Mouse (Mus musculus): Measurements from ENCODE around the gene G2e3. TPM values are rescaled to one million over a fixed set of nuclear protein-coding genes. Genes with fewer than 3 reads are reported as not detected.

Gene G2e3
- 1 to 10 TPM; 7.4 to 8.7 TPM for total RNA-seq (2021)
- long read RNA-seq, experiment 1, full-length matches to known transcripts, result 2 of 6 reads
- long read RNA-seq, experiment 1, partial matches to known transcripts, result 0 of 6 reads
- long read RNA-seq, experiment 1, other reads (novel, unspliced or antisense), result 4 of 6 reads
- long read RNA-seq, experiment 2, partial matches to known transcripts, result 0 of 3 reads
- long read RNA-seq, experiment 2, other reads (novel, unspliced or antisense), result 3 of 3 reads

DNA sequence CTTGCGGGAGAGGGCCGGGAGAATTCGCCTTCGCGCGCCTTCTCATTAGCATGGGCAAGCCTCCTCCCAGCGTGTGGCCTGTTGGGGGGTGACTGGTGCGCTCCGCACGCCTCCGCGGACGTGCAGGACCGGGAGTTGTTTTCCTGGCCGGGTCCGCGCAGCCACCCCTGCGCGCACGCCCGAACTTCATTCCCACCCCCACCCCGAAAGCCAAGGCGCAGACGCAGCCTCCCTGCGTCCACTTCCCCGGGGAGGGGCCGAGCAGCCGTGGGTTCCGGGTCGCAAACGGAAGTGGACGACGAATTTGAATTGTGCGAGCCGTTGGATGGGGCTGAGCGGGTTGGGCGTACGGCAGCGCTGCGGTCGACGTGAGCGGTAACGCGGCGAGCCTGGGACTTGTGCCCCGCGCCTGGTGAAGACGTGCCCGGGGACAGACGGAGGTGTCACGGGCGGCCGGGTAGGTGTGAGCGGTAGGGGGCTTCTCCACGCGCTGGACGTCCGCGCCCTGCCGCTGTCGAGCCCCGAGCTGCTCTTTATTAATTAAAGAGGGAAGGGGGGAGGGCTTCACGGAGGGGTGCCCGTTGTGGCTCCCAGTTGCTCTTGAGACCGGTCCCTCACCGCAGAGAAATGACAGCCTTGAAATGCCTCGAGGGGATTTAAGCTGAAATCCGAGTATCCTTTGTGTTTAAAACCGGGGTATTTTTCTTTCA lies at the start of gene G2e3:
Gene G2e3, plus strand, starts transcription at position 74 of the 710 bp plus-strand sequence.
- peak; percentile 83 to 85 for DNase-seq (ENCODE audit: low spot score in 2 of 2)

DNA sequence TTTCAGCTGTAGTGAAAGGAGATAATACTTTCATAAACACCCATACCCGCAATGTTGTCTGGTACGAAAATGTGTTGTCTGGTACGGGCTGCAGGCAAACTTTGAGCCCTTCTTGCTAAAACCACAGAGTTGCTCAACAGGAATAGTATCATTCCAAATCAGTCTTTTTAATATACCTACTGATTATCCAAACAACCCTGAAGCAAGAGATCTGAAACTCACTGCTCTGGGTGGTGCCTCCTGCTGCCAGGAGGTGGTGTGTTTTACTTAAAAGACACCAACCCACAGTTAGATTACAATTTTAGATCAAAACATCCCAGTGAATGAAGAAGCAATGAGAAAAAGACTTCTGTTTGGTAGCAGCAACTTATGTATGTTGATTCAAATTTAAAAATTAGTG lies 24.3 kb upstream of the G2e3 start:
- no peak for DNase-seq (ENCODE audit: low spot score in 2 of 2)

DNA sequence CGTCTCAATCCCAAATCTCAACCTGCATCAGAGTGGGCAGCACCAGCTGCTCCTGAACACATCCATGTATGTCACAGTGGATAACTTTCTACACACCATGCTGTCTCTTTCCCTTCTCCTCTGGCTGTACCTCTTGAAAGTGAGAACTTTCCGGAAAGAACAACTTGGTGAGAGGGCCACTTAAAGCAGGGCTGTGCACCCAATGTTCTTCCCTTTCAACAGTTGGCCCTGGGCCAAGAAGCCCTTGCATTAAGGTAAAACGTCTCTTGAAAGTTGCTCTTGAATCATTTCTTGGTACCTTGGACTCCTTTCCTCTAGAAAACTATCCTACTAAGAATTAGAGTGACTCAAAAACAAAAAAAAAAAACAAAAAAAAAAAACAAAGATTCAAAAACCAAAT lies 21.0 kb upstream of the G2e3 start:
- DNase-seq (ENCODE audit: low spot score in 2 of 2), result no peak

DNA sequence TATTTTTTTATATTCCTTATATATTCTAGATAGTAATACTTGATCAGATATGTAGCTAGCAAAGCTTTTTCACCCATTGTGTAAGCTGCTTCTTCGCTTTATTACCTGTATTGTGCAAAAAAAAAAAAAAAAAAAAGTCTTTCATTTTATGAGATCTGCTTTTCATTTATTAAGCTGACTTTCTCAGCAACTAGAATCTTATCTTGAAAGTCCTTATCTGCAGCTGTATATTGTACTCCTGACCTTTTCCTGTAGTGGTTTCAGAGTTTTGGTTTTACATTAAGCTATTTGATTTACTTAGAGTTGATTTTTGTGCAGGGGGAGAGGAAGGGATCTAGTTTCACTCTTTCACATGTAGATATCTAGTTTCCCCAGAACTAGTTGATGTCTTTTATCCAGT lies 10.8 kb upstream of the G2e3 start:
- DNase-seq (ENCODE audit: low spot score in 2 of 2), result no peak

DNA sequence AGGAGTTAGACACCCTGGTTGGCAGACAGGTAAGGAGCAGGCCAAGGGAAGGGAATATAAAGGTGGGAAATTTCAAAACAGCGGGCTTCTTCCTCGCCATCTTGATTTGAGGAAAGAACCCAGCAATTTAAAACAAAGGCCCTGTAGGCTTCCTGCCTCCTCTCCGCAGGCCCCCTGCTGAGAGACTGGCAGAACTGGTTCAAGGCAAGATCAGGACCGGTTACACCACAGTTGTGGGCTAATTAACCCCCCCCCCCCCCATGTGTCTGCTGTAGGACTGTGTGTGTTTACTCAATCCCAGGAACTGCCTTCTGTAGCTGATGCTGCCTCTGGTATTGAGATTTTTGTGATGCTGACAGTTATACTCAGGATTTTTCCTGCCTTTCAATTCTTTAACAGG lies 1.7 kb upstream of the G2e3 start:
- no peak for DNase-seq (ENCODE audit: low spot score in 2 of 2)

DNA sequence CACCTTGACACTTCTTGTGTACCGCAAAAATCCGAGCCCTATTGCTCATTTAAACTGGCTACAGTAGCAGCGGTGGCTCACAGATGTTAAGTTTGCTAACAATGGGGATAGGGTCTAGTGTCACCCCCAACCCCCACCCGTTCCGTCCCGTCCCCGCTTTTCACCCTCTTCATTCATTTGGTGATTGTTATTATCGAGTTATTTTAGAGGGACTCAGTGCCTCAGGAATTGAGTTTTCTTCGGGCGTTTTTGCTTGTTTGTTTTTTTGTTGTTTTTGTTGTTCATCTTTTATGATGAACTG lies 787 bp downstream of the G2e3 start:
- DNase-seq (ENCODE audit: low spot score in 2 of 2), result no peak

DNA sequence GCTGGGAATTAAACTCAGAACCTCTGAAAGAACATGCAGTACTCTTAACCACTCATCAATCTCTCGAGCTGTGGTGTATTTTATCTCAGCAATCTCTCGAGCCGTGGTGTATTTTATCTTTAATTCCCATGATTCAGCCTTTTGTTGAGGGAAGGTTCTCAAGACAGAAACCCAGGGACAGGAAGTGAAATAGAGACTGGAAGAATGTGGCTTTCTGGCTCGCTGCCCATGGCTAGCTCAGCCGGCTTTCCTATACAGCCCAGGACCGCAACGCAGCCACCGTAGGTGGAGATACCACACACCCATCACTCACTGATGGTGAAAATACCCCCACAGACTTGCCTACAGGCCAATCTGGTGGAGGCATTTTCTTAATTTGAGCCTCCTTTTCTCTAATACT lies 7.4 kb downstream of the G2e3 start:
- DNase-seq (ENCODE audit: low spot score in 2 of 2), result no peak

DNA sequence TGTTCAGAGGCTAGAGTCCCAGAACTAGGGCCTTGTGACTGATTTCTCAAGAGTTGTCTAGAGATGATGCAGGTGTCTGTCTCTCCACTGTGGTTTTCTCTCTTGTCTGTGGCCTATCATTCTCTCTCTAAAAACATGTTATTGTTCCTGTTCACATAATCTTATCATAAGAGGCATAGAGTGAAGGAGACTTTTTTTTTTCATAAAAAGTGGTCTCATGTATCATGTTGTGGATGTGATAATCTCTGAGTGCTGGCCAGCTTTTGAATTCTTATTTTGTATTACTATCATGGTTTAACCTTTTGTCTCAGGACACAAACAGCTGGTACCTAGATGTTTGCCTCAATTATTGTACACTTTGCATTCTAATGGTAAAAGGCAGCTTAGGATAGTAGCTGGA lies 13.4 kb downstream of the G2e3 start:
- no peak for DNase-seq (ENCODE audit: low spot score in 2 of 2)

DNA sequence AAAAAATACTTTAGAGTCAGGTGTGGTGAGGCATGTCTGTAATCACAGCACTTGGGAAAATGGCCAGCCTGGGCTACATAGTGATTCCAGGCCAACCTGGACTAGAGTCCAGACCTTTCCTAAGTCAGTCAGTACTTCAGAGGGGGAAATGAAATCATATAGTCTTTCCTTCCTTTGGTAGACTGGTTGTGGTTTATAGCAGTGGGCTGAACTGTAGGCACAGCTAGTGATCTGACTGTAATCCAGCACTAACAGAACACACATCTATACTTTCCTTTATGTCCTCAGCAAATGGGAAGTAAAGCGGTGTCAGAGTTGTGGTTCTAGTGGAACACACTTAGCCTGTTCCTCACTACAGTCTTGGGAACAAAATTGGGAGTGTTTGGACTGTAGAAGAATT lies 15.0 kb downstream of the G2e3 start:
- DNase-seq (ENCODE audit: low spot score in 2 of 2), result no peak

DNA sequence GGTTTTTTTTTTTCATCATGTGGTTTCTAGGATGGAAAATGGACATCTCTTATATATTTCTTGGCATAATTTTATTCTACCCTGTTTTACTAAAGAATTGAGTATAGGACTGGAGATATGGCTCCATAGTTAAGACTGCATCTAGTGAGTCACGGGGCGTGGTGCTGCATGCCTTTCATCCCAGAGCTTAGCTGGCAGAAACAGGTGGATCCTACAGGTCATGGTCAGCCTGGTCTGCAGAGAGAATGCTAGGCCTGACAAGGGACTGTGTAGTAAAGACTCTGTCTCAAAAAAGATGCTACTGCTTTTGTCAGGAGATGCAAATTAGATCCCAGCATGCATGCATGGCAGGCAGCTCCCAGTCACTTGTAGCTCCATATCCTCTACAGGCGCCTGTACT lies 20.6 kb downstream of the G2e3 start:
- DNase-seq (ENCODE audit: low spot score in 2 of 2), result no peak

DNA sequence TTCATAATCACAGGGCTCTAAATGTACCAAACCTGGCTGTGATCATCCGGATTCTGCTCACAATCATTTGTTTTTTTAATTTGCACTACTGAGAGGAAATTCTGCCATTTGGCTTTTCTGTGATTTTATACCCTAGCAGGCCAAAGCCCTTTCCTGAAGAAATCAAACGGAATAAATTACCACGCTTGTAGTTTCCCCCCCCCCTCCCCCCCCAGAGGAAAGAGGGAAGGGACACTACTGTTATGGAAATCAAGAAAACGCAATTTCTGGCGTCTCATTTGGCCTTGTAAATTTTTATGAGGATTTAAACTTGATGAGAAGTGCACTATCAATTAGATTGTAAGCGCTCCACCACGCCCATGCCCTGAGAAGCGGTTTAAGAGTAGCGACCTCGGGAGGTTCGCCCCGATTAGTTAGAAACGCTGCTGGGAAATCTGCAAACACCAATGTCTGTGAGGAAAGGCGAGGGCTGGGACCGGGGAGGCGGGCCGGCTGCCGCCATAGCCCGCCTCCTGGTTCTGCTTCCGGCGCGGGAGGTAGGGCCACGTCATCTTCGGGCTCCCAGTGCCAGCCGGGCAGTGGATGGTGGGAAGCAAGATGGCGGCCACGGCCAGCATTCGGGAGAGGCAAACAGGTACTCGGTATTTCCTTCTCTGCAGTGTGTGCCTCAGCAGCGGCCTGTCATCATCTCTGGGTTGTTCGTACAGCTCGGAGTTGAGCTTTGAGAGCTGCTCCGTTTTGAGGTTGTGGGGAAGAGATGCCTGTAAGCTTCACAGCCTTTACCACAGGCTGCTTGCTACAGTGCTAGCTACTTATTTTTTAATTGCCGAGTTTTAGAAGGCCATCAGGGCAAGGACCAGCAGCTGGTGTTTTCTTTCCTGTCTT lies 29.4 kb downstream of the G2e3 start, which contains the start of gene Scfd1:
Gene Scfd1, plus strand, starts transcription at position 508 of the 885 bp plus-strand sequence.
- DNase-seq (ENCODE audit: low spot score in 2 of 2), result peak; percentile 92 to 96

DNA sequence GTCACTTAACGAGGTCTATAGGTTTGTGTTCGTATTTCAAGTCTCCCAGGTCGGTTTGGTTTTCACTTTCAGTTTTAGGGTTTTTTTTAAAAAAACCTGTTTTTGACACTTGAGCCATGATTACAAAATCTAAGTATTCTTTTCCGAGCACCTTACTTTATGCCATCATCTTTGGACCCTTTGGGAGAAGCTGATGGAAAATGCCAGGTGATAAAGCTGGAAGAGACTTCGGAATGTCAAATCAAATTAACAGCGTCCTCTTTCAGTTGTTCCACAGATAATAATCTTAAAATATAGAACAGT lies 30.0 kb downstream of the G2e3 start:
- DNase-seq (ENCODE audit: low spot score in 2 of 2), result no peak

DNA sequence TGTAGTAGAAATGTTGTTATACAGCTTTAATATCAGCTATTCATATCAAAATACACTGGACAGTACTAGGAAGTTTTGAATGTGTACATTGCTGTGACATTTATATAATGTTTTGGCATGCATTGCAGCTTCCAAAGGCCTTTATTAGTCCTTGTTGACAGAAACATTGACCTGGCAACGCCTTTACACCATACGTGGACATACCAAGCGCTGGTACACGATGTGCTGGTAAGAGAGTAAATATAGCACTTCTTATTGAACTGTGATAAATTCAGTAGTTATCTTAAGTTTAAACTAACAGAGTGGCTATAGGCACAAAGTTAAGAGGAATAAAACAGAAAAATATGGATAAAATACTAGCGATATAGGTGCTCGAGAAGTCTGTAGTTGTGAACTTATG lies 52.0 kb downstream of the G2e3 start:
- DNase-seq (ENCODE audit: low spot score in 2 of 2), result no peak

DNA sequence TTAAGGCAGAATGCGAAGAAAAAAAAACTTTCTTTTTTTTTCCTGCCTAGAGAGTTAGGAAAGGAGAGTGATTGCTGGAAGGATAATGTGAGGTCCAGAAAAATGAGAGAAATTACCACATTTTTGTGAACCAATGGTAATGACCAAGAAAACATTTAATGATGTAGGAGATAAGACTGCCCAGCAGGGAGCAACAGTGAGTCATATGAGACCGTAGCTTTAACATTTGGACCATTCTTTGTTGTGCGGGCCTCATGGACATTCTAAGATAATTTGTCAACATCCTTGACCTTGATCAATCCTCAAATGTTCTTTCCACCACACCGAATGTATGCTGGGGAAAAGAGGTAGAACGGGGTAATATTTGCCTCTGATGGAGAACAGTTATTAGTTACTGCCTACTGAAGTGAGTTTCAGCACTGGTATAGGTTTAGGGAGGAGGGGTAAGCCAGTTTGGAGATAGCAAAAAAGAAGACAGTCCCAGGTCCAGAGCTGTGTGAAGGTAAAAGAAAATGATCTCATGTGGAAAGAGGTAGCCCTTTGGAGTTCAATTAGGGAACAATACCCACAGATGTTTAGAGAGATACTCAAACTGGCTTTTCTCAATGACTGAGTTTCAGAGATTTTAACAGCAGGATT lies 54.3 kb downstream of the G2e3 start:
- DNase-seq (ENCODE audit: low spot score in 2 of 2), result peak in 1 of 2 experiments; percentile 41

DNA sequence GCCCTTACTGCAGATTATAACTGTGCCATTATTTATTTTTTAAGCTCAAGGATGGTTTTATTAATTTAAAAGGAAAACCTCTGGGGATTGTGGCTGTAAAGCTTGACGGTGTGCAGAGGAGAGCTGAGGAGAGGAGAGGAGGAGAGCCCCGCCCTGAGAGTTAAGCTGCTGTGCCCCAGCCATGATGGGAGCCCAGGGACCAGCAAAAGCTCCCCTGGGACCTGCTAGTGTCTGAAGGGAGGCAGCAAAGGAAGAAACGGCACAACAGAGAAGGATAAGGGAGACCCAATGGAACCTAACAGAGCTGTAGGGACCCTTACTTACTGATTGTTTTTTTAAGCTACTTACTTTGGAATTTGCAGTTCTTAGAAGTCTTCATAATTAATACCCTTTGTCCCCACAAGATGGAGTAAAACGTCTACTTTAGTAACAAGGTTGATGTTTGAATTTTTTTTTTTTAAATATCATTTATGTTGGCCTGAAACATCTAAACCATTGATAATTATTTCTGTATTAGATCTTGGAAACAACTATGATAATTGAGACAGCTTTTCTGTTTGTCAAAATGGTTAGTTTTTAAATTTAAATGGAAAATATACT lies 56.2 kb downstream of the G2e3 start:
- DNase-seq (ENCODE audit: low spot score in 2 of 2), result no peak

DNA sequence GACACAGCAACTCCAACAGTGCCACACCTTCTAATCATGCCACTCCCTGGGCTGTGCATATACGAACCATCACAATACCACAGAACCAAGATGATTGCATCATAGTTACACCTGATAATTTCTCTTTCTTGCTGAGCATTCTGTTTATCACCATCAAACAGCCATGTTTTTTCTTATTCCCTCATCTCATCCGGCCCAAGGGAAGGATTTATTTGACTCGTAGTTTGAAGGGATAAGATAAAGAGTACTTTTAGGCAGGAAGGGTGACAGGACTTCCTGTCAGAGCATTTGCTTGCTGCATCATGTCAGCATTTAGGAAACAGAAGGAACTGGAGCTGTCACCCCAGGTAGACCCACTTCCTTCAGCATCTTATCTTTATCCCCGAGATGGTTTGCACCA lies 63.5 kb downstream of the G2e3 start:
- DNase-seq (ENCODE audit: low spot score in 2 of 2), result no peak

Other genes starting within 250 kb of the G2e3 start
- gene Scfd1, start 29.4 kb downstream of the G2e3 start, total RNA-seq (2021), result 10 to 100 TPM; 36.2 to 37.9 TPM
- 10 to 100 TPM; 28.0 to 28.9 TPM for gene Coch, start 245.3 kb downstream of the G2e3 start, total RNA-seq (2021)

Data from left cerebral cortex, adult 18-20 months (tissue).